Mouse (Mus musculus) E14TG2a.4 (cell line): ENCODE data around the gene Aire.

Experiments
- CTCF ChIP-seq: conservative IDR thresholded peaks from 2 replicates; pipeline ENCODE4 v1.5.1; 2014; ENCODE audit warnings: low read length
- NANOG ChIP-seq: IDR thresholded peaks from 2 replicates; pipeline ENCODE4 v1.6.1; 2014; ENCODE audit warnings: borderline replicate concordance, low read length, mixed read lengths
- POU5F1 ChIP-seq: IDR thresholded peaks from 2 replicates; pipeline ENCODE4 v1.6.1; 2014; ENCODE audit warnings: low read length, borderline replicate concordance

- no peak for TF ChIP-seq CTCF
- no peak for TF ChIP-seq POU5F1
- TF ChIP-seq NANOG, result no peak
Measured at GRCm38 (mm10) chr10:78074151-78074550, 30.7 kb upstream of the Aire start.
